Mouse (Mus musculus) thymus, postnatal 4 days (tissue): ENCODE results near the gene Iqcj.

Source experiments
- DNase-seq: peaks from one replicate; pipeline ENCODE4 v3.0.0; 2021

The Iqcj gene

DNA sequence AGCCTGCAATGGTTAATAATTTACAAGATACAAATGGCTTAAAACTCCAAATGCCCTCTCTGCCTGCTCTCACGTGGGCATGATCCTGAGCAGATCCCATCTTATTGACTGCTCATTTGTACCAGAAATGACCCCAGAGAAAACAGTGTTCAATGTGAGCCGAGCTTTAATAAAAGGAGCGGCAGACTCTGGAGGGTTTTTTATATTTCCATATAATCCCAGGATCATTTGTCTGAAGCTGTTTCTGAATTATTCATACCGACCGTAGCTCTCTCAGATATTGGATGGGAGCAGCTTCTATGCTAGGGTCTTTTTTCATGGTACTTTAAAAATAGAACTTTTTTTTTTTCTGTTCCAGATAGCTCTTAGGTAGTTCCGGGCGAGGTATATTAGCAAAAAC lies 67.7 kb downstream of the Iqcj start:
- DNase-seq, result no peak

DNA sequence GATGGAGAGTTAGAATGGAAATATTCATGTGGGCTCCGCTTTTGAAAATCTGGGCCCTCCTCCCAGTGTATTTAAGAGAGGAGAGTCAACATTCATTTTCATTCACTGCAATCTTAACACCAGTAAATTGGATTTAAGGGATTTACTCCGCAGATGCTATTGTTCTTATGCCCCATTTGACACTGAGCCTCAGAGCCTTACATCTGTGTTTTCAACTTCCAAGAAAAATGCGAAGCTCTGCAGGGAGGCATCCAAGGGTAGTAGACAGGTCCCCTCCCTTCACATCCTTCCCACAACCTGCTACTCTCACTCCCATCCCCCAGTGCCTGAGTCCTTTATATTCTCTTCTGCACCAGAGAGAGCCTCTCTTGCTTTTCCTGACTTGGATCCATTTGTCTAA lies 68.1 kb downstream of the Iqcj start:
- DNase-seq, result no peak

DNA sequence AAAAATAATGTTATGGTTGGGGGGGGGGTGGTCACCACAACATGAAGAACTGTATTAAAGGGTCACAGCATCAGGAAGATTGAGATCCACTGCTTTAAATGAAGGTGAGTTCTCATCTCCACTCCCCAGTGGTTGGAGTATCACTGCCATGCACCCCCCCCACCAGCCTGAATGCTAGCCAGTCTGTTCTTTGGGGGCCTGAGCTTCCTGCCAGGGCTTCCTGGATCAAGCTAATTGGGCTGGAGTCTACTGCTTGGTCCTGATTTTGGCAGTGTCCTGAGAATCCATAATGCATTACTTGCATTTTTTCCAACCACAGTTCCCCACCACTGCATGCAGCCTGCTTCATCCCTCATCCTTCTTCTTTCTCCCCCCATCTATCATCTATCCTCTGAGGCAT lies 68.7 kb downstream of the Iqcj start:
- no peak for DNase-seq

DNA sequence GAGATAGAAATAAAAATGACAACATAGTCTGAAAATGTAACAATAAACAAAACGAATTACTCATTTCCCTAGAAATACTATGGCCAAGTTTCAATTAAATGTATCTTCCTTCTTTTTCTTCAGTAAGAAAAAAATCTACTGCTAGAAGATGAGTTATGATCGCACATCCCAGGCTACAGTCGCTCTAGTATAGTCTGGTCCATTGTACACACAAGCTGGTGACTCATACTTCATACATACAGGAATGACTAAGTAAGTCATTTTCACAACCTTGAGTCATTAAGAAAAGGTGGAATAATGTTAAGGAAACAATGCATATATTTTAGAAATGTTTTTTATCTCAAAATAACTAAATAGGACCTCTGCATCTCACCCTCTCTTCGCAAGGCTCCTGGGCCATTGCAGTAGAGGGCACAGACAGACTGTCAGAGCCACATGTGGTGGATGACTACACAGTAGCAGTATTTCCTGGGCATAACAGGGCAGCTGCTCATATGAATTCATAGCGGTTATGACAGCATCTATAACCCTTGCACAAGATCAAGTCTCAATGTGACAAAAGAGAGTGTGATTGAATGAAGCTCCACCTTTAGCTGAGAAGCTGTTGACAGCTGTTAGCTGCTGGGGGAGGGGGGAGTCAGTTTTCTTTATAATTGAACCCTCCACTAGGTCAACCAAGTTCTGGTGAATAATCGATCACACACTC lies 70.1 kb downstream of the Iqcj start:
- DNase-seq, result no peak

DNA sequence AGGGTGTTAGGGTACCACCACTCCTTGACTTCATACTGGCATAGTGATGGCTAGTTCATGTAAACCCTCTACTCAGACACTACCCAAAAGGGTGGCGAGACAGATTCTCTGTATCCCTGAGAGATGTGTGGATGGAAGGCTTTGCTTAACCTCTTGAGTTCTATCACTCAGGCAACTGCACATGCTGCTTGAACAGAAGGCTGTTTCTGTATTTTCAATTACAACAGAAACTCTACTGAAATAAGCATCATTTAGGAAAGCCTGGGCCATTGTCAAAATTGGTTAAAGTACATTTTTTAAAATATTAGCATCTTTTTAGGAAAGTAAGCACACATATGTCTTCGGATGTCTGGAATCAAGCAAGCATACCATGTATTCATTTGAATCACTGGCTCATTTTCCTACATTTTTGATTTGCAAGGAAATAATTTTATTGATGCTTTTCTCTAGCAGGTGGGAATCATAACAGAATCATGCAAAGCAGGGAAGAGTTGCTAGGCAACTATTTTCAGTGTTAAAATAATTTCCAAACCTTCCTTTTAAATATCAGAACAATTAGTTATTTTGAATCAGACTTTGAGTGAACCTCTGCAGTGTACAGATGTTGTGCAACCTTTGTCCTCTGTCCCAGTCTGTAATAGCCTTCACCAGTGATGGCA lies 82.4 kb downstream of the Iqcj start:
- no peak for DNase-seq

DNA sequence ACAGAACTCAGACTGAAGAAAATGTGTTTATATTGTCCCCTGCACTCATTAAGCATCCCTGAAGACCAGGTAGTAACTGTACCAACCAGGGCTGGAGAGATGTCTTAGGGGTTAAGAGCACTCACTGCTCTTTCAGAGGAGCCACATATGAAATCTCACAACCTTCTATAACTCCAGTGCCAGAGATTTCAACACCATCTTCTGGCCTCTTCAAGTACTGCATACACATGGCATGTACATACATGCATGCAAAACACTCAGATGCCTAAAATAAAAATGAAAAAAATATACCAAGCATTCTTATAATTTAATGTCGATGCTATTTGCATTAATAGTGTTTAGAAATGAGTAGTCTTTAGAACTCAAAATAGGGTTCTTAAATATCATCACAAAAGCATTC lies 88.0 kb downstream of the Iqcj start:
- DNase-seq, result no peak

DNA sequence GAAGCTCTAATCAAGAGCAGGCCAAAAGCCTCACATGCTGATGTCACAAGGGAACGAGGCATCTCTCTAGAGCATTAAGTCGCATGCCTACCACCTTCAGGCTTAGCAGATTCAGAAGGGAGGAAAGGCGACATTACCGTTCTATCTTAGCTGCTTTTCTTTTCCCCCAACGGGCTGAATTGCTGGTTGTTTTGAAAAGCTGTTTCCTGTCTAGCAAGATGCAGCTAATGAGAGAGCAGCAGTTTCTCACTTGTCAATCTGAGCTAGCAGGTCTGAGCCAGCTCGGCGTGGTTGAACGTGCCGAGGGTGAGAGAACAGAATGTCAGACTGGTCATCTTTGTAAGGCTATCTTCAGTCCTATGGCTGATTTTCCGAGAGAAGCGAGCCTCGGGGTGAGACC lies 91.3 kb downstream of the Iqcj start:
- no peak for DNase-seq

DNA sequence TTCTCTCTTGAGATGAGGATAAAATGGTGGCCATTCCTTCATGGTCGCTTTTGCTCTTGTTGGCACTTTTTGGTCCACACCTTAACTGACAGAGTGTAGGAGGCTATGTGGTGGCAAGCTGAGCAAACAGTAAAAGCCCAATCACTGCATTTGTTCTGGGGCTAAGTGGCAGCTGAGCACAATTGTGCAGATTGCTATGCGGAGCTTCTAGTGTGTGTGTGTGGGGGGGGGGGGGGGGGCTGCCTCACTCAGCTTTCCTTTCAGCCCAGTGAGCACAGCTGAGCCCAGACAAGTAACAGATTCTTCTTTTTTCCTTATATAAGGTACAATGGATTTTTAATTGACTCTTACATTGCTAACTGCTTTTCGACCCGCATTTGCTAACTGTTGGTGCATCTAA lies 110.4 kb downstream of the Iqcj start:
- no peak for DNase-seq

DNA sequence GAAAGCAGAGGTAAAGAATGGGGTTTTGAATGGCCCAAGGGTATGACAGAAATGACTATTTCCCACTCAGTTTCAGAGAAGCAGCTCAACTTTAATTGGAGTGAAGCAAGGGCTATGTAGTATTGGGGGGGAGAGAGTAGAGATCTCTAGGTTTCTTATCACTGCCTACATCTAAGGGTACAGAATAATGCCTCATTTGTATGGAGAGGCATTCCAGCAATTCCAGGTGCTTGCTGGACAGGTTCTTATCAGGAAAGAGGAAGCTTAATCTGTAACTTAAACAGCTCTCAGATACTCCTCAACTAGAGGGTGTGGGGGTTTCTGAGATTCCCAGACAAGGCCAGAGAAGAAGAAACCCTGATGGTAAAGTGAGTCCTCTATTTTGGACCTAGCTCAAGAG lies 120.3 kb downstream of the Iqcj start:
- DNase-seq, result no peak

DNA sequence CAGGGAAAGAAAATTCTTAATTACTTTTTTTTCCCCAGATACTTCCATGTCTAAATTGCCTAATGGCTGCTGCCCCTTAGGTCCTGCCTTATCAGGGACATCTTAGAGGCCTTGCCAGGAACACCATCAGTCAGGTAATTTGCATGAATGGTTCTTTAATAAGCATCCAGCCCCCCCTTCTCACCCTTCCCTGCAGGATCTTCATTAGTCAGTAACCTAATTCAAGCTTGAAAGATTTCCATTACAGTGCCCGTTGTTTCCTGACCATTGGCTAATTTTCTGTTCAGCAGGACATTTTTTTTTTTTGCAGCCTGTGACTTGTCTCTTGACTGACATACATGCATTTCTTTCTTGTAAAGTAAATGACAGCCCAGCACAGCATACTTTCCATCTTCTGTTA lies 123.8 kb downstream of the Iqcj start:
- DNase-seq, result no peak

DNA sequence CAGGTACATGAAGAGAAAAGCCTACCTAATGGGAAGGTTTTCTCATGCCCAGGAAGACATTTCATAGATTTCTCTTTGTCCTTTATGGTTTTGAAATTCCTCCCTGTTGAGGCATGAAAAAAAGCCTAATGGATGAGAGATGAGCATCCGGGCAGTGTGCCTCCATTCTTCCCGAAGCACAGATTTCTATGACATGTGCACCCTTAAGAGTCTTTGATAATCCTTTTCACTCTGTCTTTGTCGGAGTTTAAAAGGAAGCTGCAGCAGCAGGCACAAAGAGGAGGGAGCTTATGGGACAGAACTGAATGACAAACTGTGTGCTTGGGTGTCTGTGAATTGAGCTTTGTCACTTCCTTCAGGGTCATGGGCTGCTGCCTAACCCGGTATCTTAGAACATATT lies 127.4 kb downstream of the Iqcj start:
- no peak for DNase-seq

DNA sequence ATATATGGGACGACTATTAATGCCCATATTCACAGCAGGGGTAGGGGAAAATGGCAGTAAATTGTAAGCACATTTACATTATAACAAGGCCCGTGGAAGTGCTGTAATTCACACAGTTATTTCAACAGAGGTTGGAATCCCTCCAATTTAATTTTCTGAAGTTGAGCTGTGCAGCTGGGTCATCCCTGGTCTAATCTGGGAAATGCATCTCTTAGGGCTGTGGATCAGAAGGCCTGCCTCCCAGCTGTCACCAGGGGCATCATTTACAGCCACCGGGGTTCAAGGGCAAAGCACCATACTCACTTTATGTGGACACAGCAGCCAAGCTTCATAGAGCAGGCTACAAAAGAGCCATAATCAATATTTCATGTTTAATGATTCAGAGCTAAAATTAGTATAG lies 144.1 kb downstream of the Iqcj start:
- no peak for DNase-seq

DNA sequence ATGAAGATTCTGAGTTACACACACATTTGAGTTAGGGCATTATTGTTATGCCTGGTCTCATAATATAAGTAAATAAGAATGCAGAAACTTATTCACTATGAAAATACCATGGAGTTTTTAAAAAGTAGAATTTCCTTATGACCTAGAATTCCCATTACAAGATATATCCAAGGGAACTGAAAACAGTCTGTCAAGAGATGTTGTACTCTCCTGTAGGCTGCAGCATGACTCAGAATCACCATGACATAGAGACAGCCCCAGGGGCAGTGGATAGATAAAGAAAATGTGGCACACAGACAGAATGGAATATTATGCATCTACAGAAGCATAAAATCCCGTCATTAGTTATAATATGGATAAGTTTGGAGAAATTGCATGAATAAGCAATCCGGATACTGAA lies 150.9 kb downstream of the Iqcj start:
- no peak for DNase-seq

DNA sequence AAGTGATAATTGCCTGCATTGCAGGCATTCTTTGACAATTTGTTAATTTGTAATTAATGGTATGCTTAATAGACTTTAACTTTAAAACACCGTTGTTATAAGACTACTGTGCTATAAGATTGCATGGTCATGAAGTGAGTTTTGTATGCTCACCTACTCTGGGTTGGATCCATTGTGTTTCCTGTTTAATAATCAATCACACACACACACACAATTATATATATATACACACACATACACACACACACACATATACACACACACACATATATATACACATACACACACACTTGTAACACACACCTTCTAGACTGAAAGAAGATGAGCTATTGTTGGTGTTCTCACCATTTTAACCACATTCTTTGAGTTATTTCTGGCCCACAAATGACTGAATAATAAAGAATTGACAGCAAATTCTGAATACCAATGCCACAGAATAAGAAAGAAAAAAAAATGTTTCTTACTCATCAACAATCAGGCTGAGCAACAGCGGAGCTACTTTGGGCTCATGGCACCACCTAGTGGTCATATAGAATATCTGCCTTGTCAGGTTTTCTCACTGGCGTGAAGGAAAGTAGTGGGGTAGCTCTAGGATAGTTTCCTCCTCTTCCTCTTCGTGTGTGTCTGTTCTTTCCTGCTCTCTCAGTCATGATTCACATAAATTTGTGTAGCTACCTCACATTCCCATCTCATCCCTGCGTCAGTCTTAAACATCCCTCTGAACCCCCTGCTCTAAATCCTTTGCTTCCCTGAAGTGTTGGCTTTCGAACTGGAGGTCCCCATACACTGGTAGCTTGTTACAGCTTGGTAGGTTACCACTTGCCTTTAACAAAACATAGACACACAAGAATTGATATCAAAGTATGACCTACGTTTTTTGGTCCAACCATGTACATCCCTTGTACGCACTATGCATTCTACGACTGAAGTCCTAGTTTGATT lies 153.7 kb downstream of the Iqcj start:
- peak; percentile 32 for DNase-seq

DNA sequence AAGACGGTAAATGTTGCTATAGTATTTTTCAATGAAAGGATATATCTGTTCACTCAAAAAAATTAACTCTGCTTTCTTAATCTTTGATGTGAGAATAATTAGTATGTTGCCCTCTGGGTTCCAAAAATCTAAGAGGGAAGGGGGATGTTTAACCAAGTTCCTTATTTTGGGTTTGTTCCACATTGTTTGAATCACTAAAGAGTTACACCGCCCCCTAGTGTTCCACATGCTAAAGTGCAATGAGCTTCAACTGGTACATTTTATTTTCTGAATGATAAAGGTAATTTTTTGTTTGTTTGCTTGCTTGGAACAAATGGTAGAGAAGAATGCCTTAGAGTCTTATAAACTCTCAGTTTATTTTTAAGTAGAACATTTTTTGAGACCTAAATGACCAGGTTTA lies 161.5 kb downstream of the Iqcj start:
- DNase-seq, result peak; percentile 12

DNA sequence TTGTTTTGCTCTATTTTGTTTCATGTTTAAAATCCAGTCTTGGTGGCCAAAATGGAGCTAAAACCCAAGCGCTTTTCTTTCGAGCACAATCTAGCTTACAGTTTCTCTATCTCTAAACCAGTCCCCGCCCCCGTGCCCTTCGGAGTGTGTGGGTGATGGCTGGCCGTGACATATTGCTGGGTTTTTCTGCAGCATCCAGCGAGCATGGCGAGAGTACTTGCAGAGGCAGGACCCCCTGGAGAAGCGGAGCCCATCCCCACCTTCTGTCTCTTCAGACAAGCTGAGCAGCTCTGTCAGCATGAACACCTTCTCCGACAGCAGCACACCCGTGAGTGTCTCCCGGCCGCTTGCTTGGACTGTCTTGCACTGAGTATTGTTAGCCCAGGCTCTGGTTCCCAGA lies 163.1 kb downstream of the Iqcj start:
- no peak for DNase-seq

DNA sequence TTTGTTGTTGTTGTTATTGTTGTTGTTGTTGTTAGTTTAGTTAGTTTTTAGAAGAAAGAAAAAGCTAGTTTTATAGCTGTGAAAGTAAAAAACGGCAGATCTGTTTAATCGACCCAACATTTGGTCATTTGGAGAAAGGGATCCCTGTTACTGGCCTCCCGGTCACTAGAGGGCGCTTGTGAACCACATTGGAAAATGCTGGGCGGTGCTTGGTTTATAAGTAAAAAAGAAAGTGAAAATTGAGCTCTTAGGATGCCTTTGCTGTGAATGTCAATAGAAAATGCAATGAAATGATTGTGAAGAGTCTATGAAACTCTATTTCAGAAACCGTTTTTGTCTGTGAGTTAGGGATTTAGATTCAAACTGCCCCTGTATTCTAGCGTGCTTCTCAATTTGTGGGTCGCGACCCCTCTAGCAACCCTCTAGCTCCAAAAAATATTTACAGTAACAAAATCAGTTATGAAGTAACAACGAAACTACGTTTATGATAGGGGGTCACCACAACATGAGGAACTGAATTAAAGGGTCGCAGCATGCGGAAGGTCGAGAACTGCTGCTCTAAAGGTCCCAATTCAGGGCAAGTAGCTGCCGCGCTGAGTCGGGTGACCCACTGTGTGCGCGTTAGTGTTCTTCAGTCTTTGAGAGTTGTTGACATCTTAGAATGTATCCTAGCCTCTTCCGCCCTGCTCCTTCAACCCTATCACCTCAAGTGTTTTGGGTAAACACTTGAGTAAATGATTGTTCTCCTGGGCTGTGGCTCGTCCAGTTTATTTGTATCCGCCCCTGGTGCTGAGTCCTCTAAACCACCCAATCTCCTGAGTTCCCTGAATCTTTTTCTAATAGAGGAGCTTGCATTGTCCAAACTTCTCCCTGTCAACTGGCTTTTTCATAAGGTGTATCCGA lies 164.6 kb downstream of the Iqcj start:
- DNase-seq, result peak; percentile 80

DNA sequence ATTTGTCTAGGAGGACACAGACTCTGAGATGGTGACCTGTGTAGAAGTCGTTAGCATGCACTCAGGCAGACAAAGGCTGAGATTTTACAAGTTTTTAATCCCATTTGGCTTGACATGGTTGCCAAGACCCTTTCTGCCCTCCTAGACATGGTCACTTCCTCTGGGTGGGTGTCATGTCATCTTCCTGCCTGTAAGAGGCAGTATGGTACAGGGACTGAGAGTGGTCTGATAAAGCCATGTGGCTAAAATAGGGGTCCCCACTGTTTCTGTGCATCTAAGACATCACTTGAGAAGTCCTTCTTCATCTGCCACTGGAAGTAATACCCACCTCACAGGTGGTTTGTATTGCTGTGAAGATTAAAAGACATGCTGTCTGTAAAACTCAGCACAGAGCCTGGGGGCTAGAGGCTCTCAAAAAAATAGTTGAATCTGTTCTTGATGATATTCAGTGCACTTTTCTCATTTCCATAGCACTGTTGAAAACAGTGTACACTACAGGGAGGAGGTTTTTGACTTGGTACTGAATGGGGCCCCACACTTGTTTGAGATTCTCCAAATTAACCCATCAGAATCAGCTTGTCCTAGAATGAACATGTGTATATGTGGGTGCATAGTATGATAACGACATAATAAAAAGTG lies 167.3 kb downstream of the Iqcj start:
- DNase-seq, result no peak

DNA sequence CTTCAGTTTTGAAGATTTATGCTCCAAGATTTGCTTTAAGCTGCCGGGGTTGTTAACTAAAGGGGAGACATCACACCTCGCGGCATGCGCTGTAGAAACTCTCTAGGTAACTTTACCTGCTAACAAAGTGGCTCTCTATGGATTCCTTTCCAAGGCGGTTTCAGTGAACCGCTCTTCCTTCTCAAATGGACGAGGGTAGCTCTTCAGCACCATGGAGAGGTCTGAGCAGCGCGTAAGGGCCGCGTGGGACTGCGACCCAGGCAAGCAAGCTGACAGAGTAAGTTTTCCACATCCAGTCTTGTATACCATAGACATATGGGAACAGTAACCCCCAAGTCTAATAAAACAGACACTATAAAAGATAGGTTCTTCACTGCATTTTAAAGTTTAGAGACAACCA lies 172.7 kb downstream of the Iqcj start, which contains the start of gene Schip1:
Gene Schip1 (plus strand): TSS at position 72 of the 400 bp plus-strand sequence.
- DNase-seq, result peak; percentile 32

DNA sequence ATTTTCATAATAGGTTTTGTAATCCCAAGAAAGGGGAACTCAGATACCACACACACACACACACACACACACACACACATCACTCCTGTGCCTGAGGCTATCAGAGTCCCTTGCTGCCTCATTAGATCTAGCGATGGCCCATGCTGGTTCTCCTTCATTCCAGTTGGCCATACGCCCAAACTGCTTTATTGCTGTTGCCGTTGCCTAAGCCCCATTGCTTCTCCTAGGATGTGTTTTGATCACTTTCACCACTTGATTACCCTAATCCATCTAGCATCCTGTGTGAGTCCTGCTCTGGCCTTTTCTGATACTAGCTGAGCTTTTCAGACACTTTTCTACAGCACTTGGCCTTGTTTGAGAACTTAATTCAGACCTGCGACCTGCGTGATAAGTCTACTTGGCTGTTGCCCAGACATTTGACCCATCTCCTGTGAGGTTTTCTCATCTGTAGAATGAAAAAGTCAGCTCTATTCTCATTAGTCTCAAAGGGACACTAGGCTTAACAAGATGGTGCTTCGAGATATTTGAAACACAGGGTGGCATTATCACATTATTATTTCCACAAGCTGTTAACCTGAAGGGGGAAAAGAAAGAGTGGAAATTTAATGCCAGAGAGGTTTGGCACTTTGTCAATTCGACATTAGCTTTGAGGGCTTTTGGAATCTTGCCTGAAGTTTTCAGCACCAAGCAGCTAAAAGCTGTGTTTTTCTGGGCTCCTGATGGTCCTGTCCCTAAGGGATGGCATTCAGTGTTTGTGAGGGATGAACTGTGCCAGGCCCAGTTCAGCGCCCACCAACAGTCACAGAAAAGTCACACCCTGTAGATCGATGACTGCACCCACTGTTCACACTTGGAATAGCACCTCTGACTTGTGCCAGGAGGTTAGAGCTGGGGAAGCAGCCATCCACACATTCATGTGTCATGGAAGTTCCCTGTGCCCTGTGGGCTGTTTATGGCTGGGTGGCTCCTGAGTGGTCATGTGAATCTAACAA lies 179.7 kb downstream of the Iqcj start:
- no peak for DNase-seq

DNA sequence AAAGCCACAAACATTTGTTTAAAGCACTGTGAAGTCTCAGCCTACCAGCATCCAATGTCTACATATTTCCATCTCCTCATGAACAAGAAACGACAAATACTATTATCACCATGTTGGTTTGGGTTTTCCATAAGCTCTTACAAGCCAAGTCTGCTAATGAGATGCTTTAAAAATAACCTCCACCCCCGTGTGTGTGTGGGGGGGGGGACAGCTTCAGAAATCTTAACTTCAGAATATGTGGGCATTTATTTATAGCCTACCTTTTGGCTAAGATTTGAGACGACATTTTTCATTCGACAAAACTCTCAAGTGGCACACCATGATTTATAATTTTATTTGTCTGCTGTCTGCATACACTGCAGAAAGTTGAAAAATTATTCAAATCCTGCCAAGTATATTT lies 185.4 kb downstream of the Iqcj start:
- no peak for DNase-seq
